Mouse (Mus musculus) heart, adult 2 months (tissue): ENCODE results near the gene Sh2b3.

Experiments used
- CTCF ChIP-seq: fragments of 200-600 bp; IDR thresholded peaks from 2 replicates; pipeline ENCODE4 v1.8.1; 2022; ENCODE audit warnings: antibody characterized with exemption, mild to moderate bottlenecking, moderate library complexity
- EP300 ChIP-seq: fragments of 200-500 bp; IDR thresholded peaks from 2 replicates; pipeline ENCODE4 v1.6.1; 2011; ENCODE audit warnings: low read depth, low read length, control low read depth; ENCODE audit not compliant: insufficient read depth
- POLR2A ChIP-seq: fragments of 200-500 bp; IDR thresholded peaks from 2 replicates; pipeline ENCODE4 v1.6.1; 2011; ENCODE audit warnings: mild to moderate bottlenecking, low read depth, low read length, control low read depth; ENCODE audit not compliant: insufficient read depth

DNA sequence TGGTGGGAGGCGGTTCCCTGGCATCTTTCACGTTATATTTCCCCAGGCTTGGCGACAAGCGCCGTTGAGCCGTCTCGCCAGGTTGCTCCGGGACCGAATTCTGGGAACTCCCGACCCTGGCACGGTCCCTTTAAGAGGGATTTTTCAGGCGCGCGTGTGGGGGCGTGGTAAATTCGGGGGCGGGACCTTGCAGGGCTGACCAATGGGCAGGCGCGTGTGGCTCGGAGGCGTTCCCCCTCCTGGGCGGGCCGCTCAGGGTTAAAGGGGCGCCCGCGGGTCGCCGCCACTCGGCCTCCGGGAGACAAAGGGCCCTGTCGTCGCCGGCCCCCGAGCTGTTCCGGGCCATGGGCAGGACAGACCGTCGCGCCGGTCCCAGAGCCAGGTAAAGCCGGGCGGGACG lies 11.3 kb upstream of the Sh2b3 start, which contains the start of gene Pheta1:
- TF ChIP-seq EP300: 0 out of 2 replicates have a peak, but pooled peaks have one; percentile 26
- no peak for TF ChIP-seq CTCF
- TF ChIP-seq POLR2A: peak; percentile 94
